Mouse (Mus musculus) splenic B cell, adult 2 months (primary cell): ENCODE measurements around the gene Ofd1.
A peak's percentile ranks its signal among the peaks of the same experiment; 100 is the strongest.

ENCODE experiments used
- DNase-seq: peaks from one replicate; pipeline ENCODE4 v3.0.0-alpha.2; 2011; ENCODE audit warnings: low read depth, low spot score
- H3K27me3 ChIP-seq: 2 replicates; pipeline ENCODE4 v1.6.1; 2012; ENCODE audit warnings: mild to moderate bottlenecking, low read length, moderate library complexity, mixed read lengths; ENCODE audit not compliant: control insufficient read depth, poor library complexity, insufficient read depth, severe bottlenecking
- H3K36me3 ChIP-seq: 2 replicates; pipeline ENCODE4 v1.6.1; 2012; ENCODE audit warnings: mild to moderate bottlenecking, low read length, moderate library complexity, mixed read lengths; ENCODE audit not compliant: control insufficient read depth, poor library complexity, insufficient read depth, severe bottlenecking

Gene Ofd1

GRCm38 (mm10) chrX:166440616-166441063 lies at the start of gene Ofd1:
Gene Ofd1 (minus strand): TSS chrX:166440704.
- peak; percentile 94 for DNase-seq
- Histone ChIP-seq H3K36me3 (no peaks in the 10 kb centered on the region), H3K27me3 (no peaks in the 10 kb centered on the region)

GRCm38 (mm10) chrX:166479365-166479983 lies 39.0 kb upstream of the Ofd1 start, which contains the start of gene Rab9:
Gene Rab9 (minus strand): TSS chrX:166479867.
- DNase-seq, result peak; percentile 90
- no peaks in the 10 kb centered on the region for H3K36me3 ChIP-seq
- H3K27me3 ChIP-seq, result no peaks in the 10 kb centered on the region

GRCm38 (mm10) chrX:166478631-166479364 lies 38.3 kb upstream of the Ofd1 start:
- no peaks in the 10 kb centered on the region for H3K27me3 ChIP-seq
- no peaks in the 10 kb centered on the region for H3K36me3 ChIP-seq
- DNase-seq, result peak; percentile 57

GRCm38 (mm10) chrX:166477393-166477792 lies 36.9 kb upstream of the Ofd1 start:
- DNase-seq, result no peak
- Histone ChIP-seq H3K27me3 (no peaks in the 10 kb centered on the region), H3K36me3 (no peaks in the 10 kb centered on the region)

GRCm38 (mm10) chrX:166472612-166473011 lies 32.1 kb upstream of the Ofd1 start:
- Histone ChIP-seq H3K27me3 (no peaks in the 10 kb centered on the region), H3K36me3 (no peaks in the 10 kb centered on the region; the same call in 1 of the 2 replicates)
- DNase-seq, result no peak

- Histone ChIP-seq H3K36me3 (no peaks in the 10 kb centered on the region; the same call in 1 of the 2 replicates), H3K27me3 (no peaks in the 10 kb centered on the region)
- DNase-seq, result peak; percentile 79
Observed at GRCm38 (mm10) chrX:166468321-166468720, 27.8 kb upstream of the Ofd1 start.

- DNase-seq, result no peak
- H3K36me3 ChIP-seq, result no peaks in the 10 kb centered on the region
- H3K27me3 ChIP-seq, result no peaks in the 10 kb centered on the region
Observed at GRCm38 (mm10) chrX:166455525-166455924, 15.0 kb upstream of the Ofd1 start.

GRCm38 (mm10) chrX:166454331-166454730 lies 13.8 kb upstream of the Ofd1 start:
- H3K27me3 ChIP-seq, result no peaks in the 10 kb centered on the region
- no peaks in the 10 kb centered on the region for H3K36me3 ChIP-seq
- no peak for DNase-seq

- H3K36me3 ChIP-seq, result no peaks in the 10 kb centered on the region
- no peaks in the 10 kb centered on the region for H3K27me3 ChIP-seq
- no peak for DNase-seq
Observed at GRCm38 (mm10) chrX:166453532-166453931, 13.0 kb upstream of the Ofd1 start.

GRCm38 (mm10) chrX:166444552-166444951 lies 4.0 kb upstream of the Ofd1 start:
- Histone ChIP-seq H3K36me3 (no peaks in the 10 kb centered on the region), H3K27me3 (no peaks in the 10 kb centered on the region)
- no peak for DNase-seq

- peak; percentile 11 for DNase-seq
- Histone ChIP-seq H3K36me3 (no peaks in the 10 kb centered on the region), H3K27me3 (no peaks in the 10 kb centered on the region)
Observed at GRCm38 (mm10) chrX:166440036-166440615, 378 bp downstream of the Ofd1 start, which contains the start of gene Trappc2. Gene Trappc2 (plus strand): TSS chrX:166440574.

- DNase-seq, result no peak
- Histone ChIP-seq H3K36me3 (no peaks in the 10 kb centered on the region), H3K27me3 (no peaks in the 10 kb centered on the region)
Observed at GRCm38 (mm10) chrX:166434812-166435211, 5.7 kb downstream of the Ofd1 start.

GRCm38 (mm10) chrX:166416196-166416595 lies 24.3 kb downstream of the Ofd1 start:
- DNase-seq, result peak; percentile 67
- no peaks in the 10 kb centered on the region for H3K27me3 ChIP-seq
- no peaks in the 10 kb centered on the region for H3K36me3 ChIP-seq

GRCm38 (mm10) chrX:166407865-166408264 lies 32.6 kb downstream of the Ofd1 start:
- Histone ChIP-seq H3K27me3 (no peaks in the 10 kb centered on the region), H3K36me3 (peaks cover 2% of the 10 kb centered on the region; the same call in 1 of the 2 replicates)
- DNase-seq, result no peak

- 0 out of 2 replicates have a peak, but pooled peaks cover 2% of the 10 kb centered on the region for H3K36me3 ChIP-seq
- peak; percentile 15 for DNase-seq
- no peaks in the 10 kb centered on the region for H3K27me3 ChIP-seq
Observed at GRCm38 (mm10) chrX:166393753-166394152, 46.8 kb downstream of the Ofd1 start.
